Mouse (Mus musculus): ENCODE data around the gene Sco1. TPM values are rescaled to one million over a fixed set of nuclear protein-coding genes. Genes with fewer than 3 reads are reported as not detected.

The Sco1 gene
- polyA plus RNA-seq, 1 experiment from 2014 or later, result 23.5 TPM

- Histone ChIP-seq H3K4me2 (replicated peaks) (no peak within 1 kb of the TSS), H3K36me3 (no peaks in the 10 kb centered on the region), H3K4me3 (no peak within 1 kb of the TSS), H3K4me1 (peaks cover 7% of the 10 kb centered on the region; the same call in 1 of the 2 replicates), H3K9ac (no peak within 1 kb of the TSS), H3K27me3 (no peaks in the 10 kb centered on the region), H3K9me3 (no peaks in the 10 kb centered on the region), H3K27ac (no peak within 1 kb of the TSS)
- 86% methylated on average over 5 of the region's 5 CpGs for WGBS
- no peak for ATAC-seq (ENCODE audit: insufficient number of reproducible peaks, insufficient read depth, low FRiP score, low TSS enrichment)
These were observed 25.5 kb downstream of the Sco1 start, which contains the start of gene Myh3 for GRCm38 (mm10) chr11:67078000-67078399. Gene Myh3, plus strand, starts transcription at chr11:67078300.

- Histone ChIP-seq H3K27ac (no peak overlapping the region), H3K4me3 (no peak overlapping the region), H3K36me3 (no peaks in the 10 kb centered on the region), H3K9ac (no peak overlapping the region), H3K4me1 (peaks cover 7% of the 10 kb centered on the region; the same call in 1 of the 2 replicates), H3K27me3 (peaks cover 5% of the 10 kb centered on the region; the same call in 1 of the 2 replicates), H3K9me3 (no peaks in the 10 kb centered on the region), H3K4me2 (replicated peaks) (no peak overlapping the region)
- 84% methylated on average over 6 of the region's 6 CpGs for WGBS
- ATAC-seq (ENCODE audit: insufficient number of reproducible peaks, insufficient read depth, low FRiP score, low TSS enrichment), result no peak
These were observed 26.4 kb downstream of the Sco1 start for GRCm38 (mm10) chr11:67078888-67079287.

GRCm38 (mm10) chr11:67079740-67080139, 27.3 kb downstream of the Sco1 start:
- Histone ChIP-seq H3K4me2 (replicated peaks) (no peak overlapping the region), H3K27ac (no peak overlapping the region), H3K36me3 (no peaks in the 10 kb centered on the region), H3K9me3 (no peaks in the 10 kb centered on the region), H3K27me3 (peaks cover 13% of the 10 kb centered on the region; the same call in 1 of the 2 replicates), H3K4me1 (peaks cover 7% of the 10 kb centered on the region; the same call in 1 of the 2 replicates), H3K4me3 (no peak overlapping the region), H3K9ac (no peak overlapping the region)
- ATAC-seq (ENCODE audit: insufficient number of reproducible peaks, insufficient read depth, low FRiP score, low TSS enrichment), result no peak
- 67% methylated on average over 11 of the region's 11 CpGs for WGBS

- Histone ChIP-seq H3K9me3 (no peaks in the 10 kb centered on the region), H3K36me3 (no peaks in the 10 kb centered on the region), H3K27me3 (peaks cover 17% of the 10 kb centered on the region; the same call in 1 of the 2 replicates), H3K4me3 (no peak overlapping the region), H3K4me1 (peaks cover 7% of the 10 kb centered on the region; the same call in 1 of the 2 replicates), H3K9ac (no peak overlapping the region), H3K4me2 (replicated peaks) (no peak overlapping the region), H3K27ac (no peak overlapping the region)
- 8% methylated on average over 3 of the region's 3 CpGs for WGBS
- ATAC-seq (ENCODE audit: insufficient number of reproducible peaks, insufficient read depth, low FRiP score, low TSS enrichment), result no peak
These were observed 27.7 kb downstream of the Sco1 start for GRCm38 (mm10) chr11:67080168-67080567.

GRCm38 (mm10) chr11:67081125-67081649, 28.7 kb downstream of the Sco1 start:
- Histone ChIP-seq H3K9ac (no peak overlapping the region), H3K27me3 (peaks cover 17% of the 10 kb centered on the region; the same call in 1 of the 2 replicates), H3K4me1 (peaks cover 7% of the 10 kb centered on the region; the same call in 1 of the 2 replicates), H3K36me3 (no peaks in the 10 kb centered on the region), H3K4me3 (no peak overlapping the region), H3K9me3 (no peaks in the 10 kb centered on the region), H3K27ac (no peak overlapping the region), H3K4me2 (replicated peaks) (0 out of 2 replicates have a peak overlapping the region, but pooled peaks have one; percentile 17)
- WGBS, result 5% methylated on average over 11 of the region's 11 CpGs
- ATAC-seq (ENCODE audit: insufficient number of reproducible peaks, insufficient read depth, low FRiP score, low TSS enrichment), result peak; percentile 43; the same call in 1 of the 2 replicates

- no peak overlapping the region for H3K4me3 ChIP-seq
- H3K27ac ChIP-seq, result no peak overlapping the region
- WGBS, result 87% methylated on average over 7 of the region's 7 CpGs
- H3K4me2 ChIP-seq (replicated peaks), result no peak overlapping the region
- peaks cover 7% of the 10 kb centered on the region; the same call in 1 of the 2 replicates for H3K4me1 ChIP-seq
- no peak overlapping the region for H3K9ac ChIP-seq
- peaks cover 17% of the 10 kb centered on the region; the same call in 1 of the 2 replicates for H3K27me3 ChIP-seq
- H3K36me3 ChIP-seq, result no peaks in the 10 kb centered on the region
- H3K9me3 ChIP-seq, result no peaks in the 10 kb centered on the region
- ATAC-seq (ENCODE audit: insufficient number of reproducible peaks, insufficient read depth, low FRiP score, low TSS enrichment), result no peak
These were observed 29.7 kb downstream of the Sco1 start for GRCm38 (mm10) chr11:67082188-67082587.

GRCm38 (mm10) chr11:67082793-67083192, 30.3 kb downstream of the Sco1 start:
- peaks cover 17% of the 10 kb centered on the region; the same call in 1 of the 2 replicates for H3K27me3 ChIP-seq
- no peak for ATAC-seq (ENCODE audit: insufficient number of reproducible peaks, insufficient read depth, low FRiP score, low TSS enrichment)
- WGBS, result 84% methylated on average over 13 of the region's 13 CpGs

GRCm38 (mm10) chr11:67083239-67083638, 30.8 kb downstream of the Sco1 start:
- H3K9ac ChIP-seq, result no peak overlapping the region
- no peak overlapping the region for H3K4me3 ChIP-seq
- H3K27ac ChIP-seq, result no peak overlapping the region
- no peak overlapping the region for H3K4me2 ChIP-seq (replicated peaks)
- peaks cover 7% of the 10 kb centered on the region; the same call in 1 of the 2 replicates for H3K4me1 ChIP-seq
- no peak for ATAC-seq (ENCODE audit: insufficient number of reproducible peaks, insufficient read depth, low FRiP score, low TSS enrichment)
- H3K9me3 ChIP-seq, result no peaks in the 10 kb centered on the region
- 71% methylated on average over 6 of the region's 6 CpGs for WGBS
- H3K27me3 ChIP-seq, result peaks cover 17% of the 10 kb centered on the region; the same call in 1 of the 2 replicates
- no peaks in the 10 kb centered on the region for H3K36me3 ChIP-seq

More at GRCm38 (mm10) chr11:67082793-67083192, 30.3 kb downstream of the Sco1 start:
- Histone ChIP-seq H3K4me2 (replicated peaks) (no peak overlapping the region), H3K27ac (no peak overlapping the region), H3K36me3 (no peaks in the 10 kb centered on the region), H3K9ac (no peak overlapping the region), H3K9me3 (no peaks in the 10 kb centered on the region), H3K4me3 (no peak overlapping the region), H3K4me1 (peaks cover 7% of the 10 kb centered on the region; the same call in 1 of the 2 replicates)

- H3K4me2 ChIP-seq (replicated peaks), result no peak overlapping the region
- no peaks in the 10 kb centered on the region for H3K36me3 ChIP-seq
- peaks cover 17% of the 10 kb centered on the region; the same call in 1 of the 2 replicates for H3K27me3 ChIP-seq
- H3K27ac ChIP-seq, result no peak overlapping the region
- no peaks in the 10 kb centered on the region for H3K9me3 ChIP-seq
- no peak overlapping the region for H3K9ac ChIP-seq
- no peak overlapping the region for H3K4me3 ChIP-seq
- WGBS, result 36% methylated on average over 32 of the region's 32 CpGs
- peaks cover 7% of the 10 kb centered on the region; the same call in 1 of the 2 replicates for H3K4me1 ChIP-seq
- ATAC-seq (ENCODE audit: insufficient number of reproducible peaks, insufficient read depth, low FRiP score, low TSS enrichment), result no peak
These were observed 31.4 kb downstream of the Sco1 start for GRCm38 (mm10) chr11:67083712-67084340.

GRCm38 (mm10) chr11:67085489-67085888, 33.0 kb downstream of the Sco1 start:
- 5% methylated on average over 6 of the region's 6 CpGs for WGBS
- Histone ChIP-seq H3K4me3 (no peak overlapping the region), H3K36me3 (no peaks in the 10 kb centered on the region), H3K4me1 (peaks cover 7% of the 10 kb centered on the region; the same call in 1 of the 2 replicates), H3K27ac (no peak overlapping the region), H3K9ac (no peak overlapping the region), H3K27me3 (peaks cover 17% of the 10 kb centered on the region; the same call in 1 of the 2 replicates), H3K9me3 (no peaks in the 10 kb centered on the region), H3K4me2 (replicated peaks) (no peak overlapping the region)
- ATAC-seq (ENCODE audit: insufficient number of reproducible peaks, insufficient read depth, low FRiP score, low TSS enrichment), result no peak

GRCm38 (mm10) chr11:67086467-67087164, 34.1 kb downstream of the Sco1 start:
- Histone ChIP-seq H3K4me3 (no peak overlapping the region), H3K4me2 (replicated peaks) (no peak overlapping the region), H3K36me3 (no peaks in the 10 kb centered on the region), H3K4me1 (no peaks in the 10 kb centered on the region; the same call in 1 of the 2 replicates), H3K9ac (no peak overlapping the region), H3K27me3 (peaks cover 17% of the 10 kb centered on the region; the same call in 1 of the 2 replicates), H3K9me3 (no peaks in the 10 kb centered on the region), H3K27ac (no peak overlapping the region)
- no peak for ATAC-seq (ENCODE audit: insufficient number of reproducible peaks, insufficient read depth, low FRiP score, low TSS enrichment)
- WGBS, result 46% methylated on average over 9 of the region's 9 CpGs
